Mouse (Mus musculus) cerebellum, adult 2 months (tissue): ENCODE measurements around the gene Olfr469. TPM values are rescaled to one million over a fixed set of nuclear protein-coding genes. Genes with fewer than 3 reads are reported as not detected.

Experiments used
- DNase-seq, 2 experiments: peaks; one replicate each; pipeline ENCODE4 v3.0.0; 2021
- H3K27ac ChIP-seq: fragments of 200-500 bp; 2 replicates; pipeline ENCODE4 v1.5.1; 2012; ENCODE audit warnings: low read length, control low read depth, inconsistent platforms; ENCODE audit not compliant: insufficient read depth
- H3K27me3 ChIP-seq: fragments of 200-500 bp; 2 replicates; pipeline ENCODE4 v1.6.1; 2012; ENCODE audit warnings: inconsistent platforms, mild to moderate bottlenecking, low read length, moderate library complexity; ENCODE audit not compliant: control insufficient read depth, insufficient read depth
- H3K4me1 ChIP-seq: fragments of 200-500 bp; 2 replicates; pipeline ENCODE4 v1.6.1; 2011; ENCODE audit warnings: low read length; ENCODE audit not compliant: control insufficient read depth, insufficient read depth
- H3K4me3 ChIP-seq: fragments of 200-500 bp; replicated peaks from 2 replicates; pipeline ENCODE3; 2011; ENCODE audit warnings: mild to moderate bottlenecking, low read depth, low read length, control low read depth; ENCODE audit not compliant: insufficient read depth
- CTCF ChIP-seq: fragments of 200-500 bp; IDR thresholded peaks from 2 replicates; pipeline ENCODE4 v1.5.1; 2011; ENCODE audit warnings: low read depth, mild to moderate bottlenecking, control low read depth, low read length, moderate library complexity, borderline replicate concordance; ENCODE audit not compliant: insufficient read depth
- POLR2A ChIP-seq: fragments of 200-500 bp; IDR thresholded peaks from 2 replicates; pipeline ENCODE4 v1.6.1; 2011; ENCODE audit warnings: low read length, control low read depth, borderline replicate concordance; ENCODE audit not compliant: insufficient read depth
- WGBS: fragments of 180-500 bp; shearing (Covaris S2); methylation state at CpG from one replicate; pipeline ENCODE4 v1.1.7; 2018; 5-methylcytosine and 5-hydroxymethylcytosine counted together
- polyA plus RNA-seq: library from polyadenylated mRNA; depleted of rRNA; stranded (reverse); fragments of >200 nt; gene quantifications from 2 replicates; pipeline ENCODE4 v1.2.3, GENCODE M21; 2012; rRNA removed

Gene Olfr469
- polyA plus RNA-seq, 1 experiment: not detected

DNA sequence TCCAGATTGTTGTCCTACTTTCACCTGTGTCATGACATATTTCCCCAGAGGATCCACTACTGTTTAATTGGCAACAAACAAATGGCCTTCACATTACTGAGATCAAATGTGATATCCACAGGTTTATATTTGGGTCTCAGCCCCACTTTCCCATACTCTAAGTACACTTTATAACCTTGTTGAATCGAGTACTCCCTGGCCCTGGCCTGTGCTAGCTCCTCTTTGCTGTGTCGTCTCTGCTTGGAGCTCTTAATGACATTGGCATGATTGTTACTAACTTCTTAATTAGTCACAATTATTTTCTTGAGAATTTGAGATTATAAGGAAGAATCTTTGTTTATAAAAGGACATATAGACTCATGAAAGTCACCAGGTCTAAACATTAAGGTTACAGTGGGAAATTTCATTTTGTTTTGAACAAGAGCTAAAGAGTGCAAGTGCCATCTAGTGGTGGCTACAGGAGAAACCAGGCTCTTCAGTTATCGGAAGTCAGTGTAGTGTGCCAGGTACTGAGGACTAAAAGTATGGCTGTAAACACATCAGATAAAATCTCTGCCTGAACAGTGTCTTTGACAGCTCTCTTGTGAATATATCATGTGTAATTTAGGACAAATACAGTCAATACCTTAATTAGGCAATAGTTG lies 37.2 kb downstream of the Olfr469 start:
- Histone ChIP-seq H3K4me1 (no peaks in the 10 kb centered on the region), H3K27me3 (no peaks in the 10 kb centered on the region), H3K4me3 (no peak overlapping the region), H3K27ac (no peak overlapping the region)
- TF ChIP-seq CTCF (no peak), POLR2A (no peak)
- no peak for DNase-seq
- 62% methylated on average over 3 of the region's 3 CpGs for WGBS

DNA sequence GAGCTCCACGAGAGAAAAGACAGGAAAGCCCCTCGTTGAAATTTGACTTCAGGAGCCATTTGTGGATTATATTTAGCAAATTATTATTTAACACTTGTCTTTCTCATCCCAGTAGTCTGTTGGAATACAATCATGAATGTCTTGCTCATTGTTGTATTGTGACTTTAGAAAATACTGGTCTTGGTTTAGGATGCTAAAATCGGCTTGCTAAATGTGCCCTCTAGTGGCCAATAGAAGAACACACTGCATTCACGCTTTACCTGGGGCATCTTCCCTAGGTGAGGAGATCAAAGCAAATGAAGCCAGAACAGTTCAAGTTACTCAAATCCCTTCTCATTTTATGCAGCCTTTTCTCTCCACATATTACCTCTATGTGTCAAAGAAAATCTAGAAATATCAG lies 45.7 kb downstream of the Olfr469 start:
- TF ChIP-seq POLR2A (no peak), CTCF (peak; percentile 39; the same call in 1 of the 2 replicates)
- WGBS: 46% methylated on average over 4 of the region's 4 CpGs

DNA sequence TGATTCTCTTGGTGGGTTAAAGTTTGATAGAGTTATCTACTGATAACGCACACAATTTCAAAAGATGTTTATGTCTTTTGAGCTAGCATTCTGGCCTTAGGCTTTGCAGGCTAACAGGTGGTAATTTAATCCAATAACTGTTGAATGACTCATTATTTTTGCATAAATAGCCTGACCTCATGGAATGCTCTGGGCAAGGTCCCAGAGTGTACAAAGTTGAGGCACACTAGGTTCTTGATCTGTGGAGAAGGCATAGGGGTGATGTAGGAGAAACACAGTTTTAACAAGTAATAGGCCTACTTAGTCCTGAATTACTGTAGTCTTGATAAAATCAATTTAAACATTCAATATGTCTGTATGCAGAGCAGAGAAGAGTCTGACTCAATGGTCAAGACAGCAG lies 47.1 kb downstream of the Olfr469 start:
- no peaks in the 10 kb centered on the region for H3K4me1 ChIP-seq
- no peaks in the 10 kb centered on the region for H3K27me3 ChIP-seq
- TF ChIP-seq POLR2A: no peak
- no peak for TF ChIP-seq CTCF
- no peak for DNase-seq
- H3K4me3 ChIP-seq: no peak overlapping the region
- 78% methylated on average over 1 of the region's 1 CpGs for WGBS
- no peak overlapping the region for H3K27ac ChIP-seq

More for the DNA sequence above, 45.7 kb downstream of the Olfr469 start:
- Histone ChIP-seq H3K4me1 (no peaks in the 10 kb centered on the region), H3K27ac (no peak overlapping the region), H3K27me3 (no peaks in the 10 kb centered on the region), H3K4me3 (no peak overlapping the region)
- DNase-seq: peak in 1 of 2 experiments; percentile 9

DNA sequence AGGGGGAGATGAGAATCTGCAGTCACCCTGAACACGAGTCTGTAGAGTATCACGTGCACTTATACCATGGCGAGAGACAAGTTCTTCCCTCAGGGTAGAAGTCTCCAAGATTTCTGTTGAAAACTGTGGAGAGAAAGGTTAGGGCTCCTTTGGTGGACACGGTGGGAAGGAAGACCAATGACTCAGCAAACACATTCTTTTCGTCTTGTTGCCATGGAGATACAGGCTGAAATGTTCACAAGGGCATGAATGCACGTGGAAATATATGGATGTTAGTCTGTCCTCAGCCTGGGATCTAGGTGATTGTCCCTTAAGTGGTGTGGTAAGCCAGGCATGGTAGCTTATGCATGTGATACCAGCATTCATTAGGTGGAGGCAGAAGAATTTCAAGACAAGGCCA lies 54.5 kb downstream of the Olfr469 start:
- WGBS: 40% methylated on average over 6 of the region's 6 CpGs
- DNase-seq: no peak
- no peaks in the 10 kb centered on the region for H3K4me1 ChIP-seq
- H3K27ac ChIP-seq: no peak overlapping the region
- no peaks in the 10 kb centered on the region for H3K27me3 ChIP-seq
- no peak for TF ChIP-seq CTCF
- no peak for TF ChIP-seq POLR2A
- H3K4me3 ChIP-seq: no peak overlapping the region

Other genes starting within 250 kb of the Olfr469 start
- 10.0 and 12.5 TPM in 2 replicates for gene Ppfibp2, start 230.3 kb downstream of the Olfr469 start, polyA plus RNA-seq
- gene 5330417H12Rik, start 200.4 kb downstream of the Olfr469 start, polyA plus RNA-seq: not detected in 2 replicates
- gene Cyb5r2, start 67.5 kb downstream of the Olfr469 start, polyA plus RNA-seq: 0.47 and 0.51 TPM in 2 replicates
- not detected in 2 replicates for gene Ovch2, start 24.3 kb downstream of the Olfr469 start, polyA plus RNA-seq
- not detected in 2 replicates for gene Olfr467, start 13.3 kb downstream of the Olfr469 start, polyA plus RNA-seq
- gene Olfr470, start 21.9 kb upstream of the Olfr469 start, polyA plus RNA-seq: not detected in 2 replicates
- gene Olfr472, start 72.4 kb upstream of the Olfr469 start, polyA plus RNA-seq: not detected in 2 replicates
- not detected in 2 replicates for gene Olfr473, start 104.9 kb upstream of the Olfr469 start, polyA plus RNA-seq
- not detected in 2 replicates for gene Olfr474, start 129.1 kb upstream of the Olfr469 start, polyA plus RNA-seq
- not detected in 2 replicates for gene Olfr476, start 139.3 kb upstream of the Olfr469 start, polyA plus RNA-seq
- gene Olfr477, start 161.2 kb upstream of the Olfr469 start, polyA plus RNA-seq: not detected in 2 replicates
- not detected in 2 replicates for gene Olfr478, start 208.4 kb upstream of the Olfr469 start, polyA plus RNA-seq
- gene Olfr479, start 225.2 kb upstream of the Olfr469 start, polyA plus RNA-seq: not detected in 2 replicates
- not detected in 2 replicates for gene Olfr480, start 241.8 kb upstream of the Olfr469 start, polyA plus RNA-seq